Mouse (Mus musculus): Measurements from ENCODE around the gene Npas1.
A peak's percentile ranks its signal among the peaks of the same experiment; 100 is the strongest.

Gene Npas1

DNA sequence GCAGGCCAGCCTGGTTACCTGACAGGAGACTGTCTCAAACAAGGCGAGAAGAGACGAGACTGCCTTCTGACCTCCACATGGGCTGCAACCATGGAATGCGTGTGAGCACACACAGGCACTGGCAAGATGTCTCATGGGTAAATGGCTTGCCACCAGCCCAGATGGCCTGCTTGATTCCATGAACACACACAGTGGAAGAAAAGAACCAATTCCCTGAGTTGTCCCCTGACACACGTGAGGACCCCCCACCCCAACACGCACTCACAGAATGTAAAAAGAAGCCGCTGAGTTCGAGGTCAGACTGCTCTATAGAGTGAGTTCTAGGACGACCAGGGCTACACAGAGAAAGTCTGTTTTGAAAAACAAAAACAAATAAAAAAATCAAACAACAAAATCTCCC lies at the start of gene Npas1:
Npas1 (minus strand) TSS at position 101 of the 400 bp plus-strand sequence.
- DNase-seq (ENCODE audit: low spot score): no peak

DNA sequence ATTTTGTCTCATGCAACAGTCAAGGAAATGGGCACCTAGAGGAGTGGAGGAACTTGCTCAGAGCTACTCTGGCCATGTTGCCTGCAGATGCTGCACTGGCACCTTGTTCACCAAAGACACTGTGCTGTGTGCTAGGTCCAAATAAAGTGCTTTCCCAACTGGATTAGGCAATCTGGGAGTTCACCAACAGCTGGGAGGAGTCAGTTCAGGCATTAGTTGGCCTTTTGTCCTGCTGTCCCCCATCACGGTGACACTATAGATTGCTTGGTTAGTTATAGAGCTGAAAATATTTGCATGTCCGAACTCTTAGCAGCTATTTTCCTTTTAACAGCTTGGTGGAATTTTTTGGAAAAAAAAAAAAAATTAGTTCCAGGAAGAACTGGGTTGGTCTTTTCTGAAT lies 48.5 kb upstream of the Npas1 start:
- no peak for DNase-seq (ENCODE audit: low spot score)

DNA sequence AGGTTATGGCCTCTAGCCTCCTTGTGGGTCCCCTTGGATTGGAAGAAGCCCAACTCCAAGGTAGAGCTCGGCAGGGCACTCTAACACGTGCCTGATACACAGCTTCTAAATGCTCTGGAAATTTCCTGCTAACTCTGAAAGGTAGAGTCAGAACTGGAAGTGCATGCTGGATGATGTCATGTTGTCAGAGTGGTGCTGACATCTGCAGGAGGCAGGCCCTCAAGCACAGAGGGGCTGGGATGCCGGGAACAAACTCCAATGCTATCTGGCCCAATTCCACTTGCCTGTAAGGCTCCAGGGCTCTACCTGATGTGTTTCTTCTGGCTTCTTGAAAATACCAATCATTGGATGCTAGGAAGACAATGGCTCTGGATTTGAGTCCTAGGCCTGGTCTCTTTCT lies 47.9 kb upstream of the Npas1 start:
- DNase-seq (ENCODE audit: low spot score): no peak

GRCm38 (mm10) chr7:16524308-16524707 lies 46.8 kb upstream of the Npas1 start:
- DNase-seq (ENCODE audit: low spot score): no peak

- no peak for DNase-seq (ENCODE audit: low spot score)
Observed at GRCm38 (mm10) chr7:16519310-16519709, 41.8 kb upstream of the Npas1 start.

- no peak for DNase-seq (ENCODE audit: low spot score)
Observed at GRCm38 (mm10) chr7:16517198-16517597, 39.7 kb upstream of the Npas1 start.

- DNase-seq (ENCODE audit: low spot score): peak; percentile 72
Observed at GRCm38 (mm10) chr7:16507284-16507683, 29.8 kb upstream of the Npas1 start.

DNA sequence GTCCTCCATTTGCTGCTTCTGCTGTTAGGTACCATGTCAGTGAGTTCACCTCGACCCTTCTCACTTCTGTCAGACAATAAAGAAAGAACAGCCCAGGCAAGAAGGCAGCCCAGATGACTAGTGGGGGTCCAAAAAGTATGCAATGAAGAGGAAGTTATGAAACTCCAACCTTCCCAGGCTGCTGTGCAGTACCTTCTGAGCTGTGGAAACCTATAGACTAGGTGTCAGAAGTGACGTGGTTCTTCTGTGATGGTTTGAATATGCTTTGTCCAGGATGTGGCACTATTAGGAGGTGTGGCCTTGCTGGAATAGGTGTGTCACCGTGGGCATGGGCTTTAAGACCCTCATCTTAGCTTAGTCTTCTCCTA lies 27.7 kb upstream of the Npas1 start:
- no peak for DNase-seq (ENCODE audit: low spot score)

- DNase-seq (ENCODE audit: low spot score): no peak
Observed at GRCm38 (mm10) chr7:16504573-16505225, 27.2 kb upstream of the Npas1 start.

DNA sequence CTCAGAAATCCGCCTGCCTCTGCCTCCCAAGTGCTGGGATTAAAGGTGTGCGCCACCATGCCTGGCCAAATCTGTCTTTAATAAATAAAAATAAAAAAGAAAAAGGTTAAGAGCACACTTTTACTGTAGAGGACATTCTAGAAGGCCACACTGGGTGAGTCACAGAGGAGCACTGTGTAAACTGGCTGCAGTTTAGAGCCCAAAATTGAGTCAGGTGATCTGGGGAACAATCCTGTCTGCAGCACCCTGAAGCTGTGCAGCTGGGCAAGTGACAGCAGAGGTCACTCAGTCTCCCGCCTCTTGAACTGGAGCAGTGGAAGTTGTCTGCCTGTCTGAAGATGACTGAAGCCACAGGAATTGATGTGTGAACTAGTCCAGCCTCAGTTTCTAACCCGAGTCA lies 24.0 kb upstream of the Npas1 start:
- no peak for DNase-seq (ENCODE audit: low spot score)

DNA sequence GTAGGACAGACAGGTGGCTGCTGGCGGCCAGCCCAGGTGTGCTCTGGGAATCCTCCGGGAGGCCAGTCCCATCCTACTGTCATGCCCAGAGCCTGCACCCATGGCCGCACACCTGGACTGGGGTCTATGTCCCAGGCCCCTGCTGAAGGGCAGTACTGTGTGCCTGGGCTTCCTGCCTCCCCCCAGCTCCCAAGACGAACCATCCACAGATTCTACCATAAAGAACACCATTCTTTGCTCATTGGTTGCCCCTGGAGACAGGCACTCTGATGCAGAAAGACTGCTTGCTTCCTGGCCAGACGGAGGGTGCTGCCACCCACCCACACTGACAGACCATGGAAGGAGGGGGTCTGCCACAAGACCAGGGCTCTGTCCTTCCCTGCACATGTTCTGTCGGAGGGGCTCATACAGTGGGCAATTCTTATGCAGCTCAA lies 22.2 kb upstream of the Npas1 start:
- DNase-seq (ENCODE audit: low spot score): no peak

- no peak for DNase-seq (ENCODE audit: low spot score)
Observed at GRCm38 (mm10) chr7:16496260-16496659, 18.7 kb upstream of the Npas1 start.

- peak; percentile 63 for DNase-seq (ENCODE audit: low spot score)
Observed at GRCm38 (mm10) chr7:16493361-16493760, 15.8 kb upstream of the Npas1 start.

DNA sequence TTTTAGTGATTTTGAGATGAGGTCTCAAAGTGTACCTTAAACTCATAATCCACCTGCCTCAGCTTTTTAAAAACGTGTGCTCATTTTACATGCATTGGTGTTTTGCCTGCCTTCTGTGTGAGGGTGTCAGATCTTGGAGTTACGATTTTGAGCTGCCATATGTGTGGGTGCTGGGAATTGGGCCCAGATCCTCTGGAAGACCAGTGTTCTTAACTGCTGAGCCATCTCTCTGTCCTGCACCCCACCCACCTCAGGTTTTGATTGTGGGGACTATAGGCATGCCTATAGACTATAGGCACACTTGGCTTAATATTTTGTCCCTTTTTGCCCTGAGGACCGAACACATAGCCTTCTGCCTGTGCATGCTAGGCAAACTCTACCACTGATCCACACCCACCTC lies 14.7 kb upstream of the Npas1 start:
- DNase-seq (ENCODE audit: low spot score): no peak

DNA sequence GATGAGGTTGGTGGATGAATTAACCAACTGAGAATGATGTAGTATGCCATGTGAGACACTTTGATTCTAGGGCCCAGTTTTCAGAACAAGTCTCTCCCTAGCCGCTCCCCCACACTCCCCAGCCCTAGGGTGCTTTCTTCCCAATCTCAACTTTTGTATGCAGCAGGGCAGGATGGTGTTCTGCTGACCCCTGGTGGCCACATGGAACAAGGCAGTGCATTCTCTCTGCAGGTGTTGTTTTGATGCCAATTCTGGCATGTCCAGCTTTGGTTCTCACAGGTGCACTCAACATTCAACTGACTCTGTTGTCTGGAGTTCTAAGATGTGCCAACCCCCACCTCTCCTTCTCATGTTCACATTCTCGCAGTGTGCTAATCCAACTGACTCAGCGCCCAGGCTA lies 14.2 kb upstream of the Npas1 start:
- peak; percentile 81 for DNase-seq (ENCODE audit: low spot score)

DNA sequence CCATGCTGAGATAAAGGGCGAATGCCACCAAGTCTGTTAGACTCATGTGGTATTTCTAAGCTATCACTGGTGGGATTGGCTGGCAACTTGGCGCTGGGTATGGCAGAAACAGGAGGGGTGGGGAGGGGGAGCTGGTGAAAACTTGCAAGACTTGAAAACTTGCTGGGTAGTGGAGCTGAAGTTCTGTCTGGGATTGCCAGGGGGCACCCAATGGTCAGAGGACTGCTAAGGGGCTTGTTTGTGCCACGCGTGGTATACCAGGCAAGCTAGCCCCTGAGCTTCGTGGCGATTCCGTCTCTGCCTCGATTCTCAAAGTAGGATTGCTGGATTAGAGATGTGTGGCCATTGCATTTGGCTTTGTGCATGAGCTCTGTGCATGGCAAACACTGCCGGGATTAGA lies 12.4 kb upstream of the Npas1 start:
- DNase-seq (ENCODE audit: low spot score): no peak

- no peak for DNase-seq (ENCODE audit: low spot score)
Observed at GRCm38 (mm10) chr7:16488816-16489215, 11.3 kb upstream of the Npas1 start.

- DNase-seq (ENCODE audit: low spot score): peak; percentile 44
Observed at GRCm38 (mm10) chr7:16476600-16476989, 933 bp downstream of the Npas1 start.

- DNase-seq (ENCODE audit: low spot score): no peak
Observed at GRCm38 (mm10) chr7:16475764-16476599, 1.5 kb downstream of the Npas1 start.

DNA sequence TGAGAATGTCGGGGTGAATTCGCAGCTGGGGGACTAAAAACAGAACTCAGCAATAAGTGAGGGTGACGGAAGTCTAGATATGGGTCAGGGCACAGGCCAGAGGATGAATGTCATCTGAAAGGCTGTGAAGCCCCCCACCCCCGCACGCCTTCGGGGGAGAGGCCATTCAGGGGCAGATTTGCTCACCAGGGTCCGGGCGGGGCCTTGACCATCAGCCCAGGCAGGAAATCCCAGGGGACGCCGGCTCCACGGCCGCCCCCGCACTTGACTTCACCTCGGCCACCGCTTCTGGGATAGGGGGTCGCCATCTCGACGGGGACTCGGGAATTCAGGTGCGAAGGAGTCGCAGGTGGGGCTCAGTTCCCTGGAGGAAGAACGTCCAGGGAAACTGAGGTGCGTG lies 2.2 kb downstream of the Npas1 start:
- DNase-seq (ENCODE audit: low spot score): no peak

- peak; percentile 50 for DNase-seq (ENCODE audit: low spot score)
Observed at GRCm38 (mm10) chr7:16474445-16474844, 3.1 kb downstream of the Npas1 start.

DNA sequence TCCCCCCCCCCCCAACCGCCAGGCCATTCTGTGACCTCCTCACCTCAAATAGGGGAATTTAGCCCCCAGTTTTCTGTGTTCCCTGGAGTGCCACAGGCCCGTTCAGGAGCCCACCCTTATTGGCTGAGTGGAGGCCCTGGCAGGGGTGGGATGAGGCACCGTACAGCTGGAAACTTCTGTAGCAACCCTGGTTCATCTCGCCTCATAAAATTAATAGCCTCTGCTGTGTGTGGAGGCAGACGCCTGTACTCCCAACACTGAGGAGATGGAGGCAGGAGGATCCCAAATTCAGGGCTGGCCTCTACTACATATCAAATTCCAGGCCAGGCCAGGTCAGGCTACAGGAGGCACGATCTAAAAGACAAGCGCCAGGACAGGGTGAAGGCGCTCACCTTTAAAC lies 3.7 kb downstream of the Npas1 start:
- DNase-seq (ENCODE audit: low spot score): no peak

GRCm38 (mm10) chr7:16472116-16472709 lies 5.3 kb downstream of the Npas1 start:
- peak; percentile 57 for DNase-seq (ENCODE audit: low spot score)
